Mouse (Mus musculus): ENCODE measurements around the gene Tnr. TPM values are rescaled to one million over a fixed set of nuclear protein-coding genes. Genes with fewer than 3 reads are reported as not detected.

The Tnr gene
- polyA plus RNA-seq, 1 experiment from 2014 or later: 0.01 TPM

GRCm38 (mm10) chr1:159812820-159813411, 289.3 kb downstream of the Tnr start:
- Histone ChIP-seq H3K27me3 (no peaks in the 10 kb centered on the region), H3K36me3 (no peaks in the 10 kb centered on the region), H3K9ac (no peak overlapping the region), H3K4me1 (replicated peaks) (peaks cover 6% of the 10 kb centered on the region; the same call in 1 of the 2 replicates), H3K9me3 (replicated peaks) (no peaks in the 10 kb centered on the region), H3K27ac (no peak overlapping the region), H3K4me3 (replicated peaks) (no peak overlapping the region), H3K4me2 (peak overlapping the region; percentile 13; the same call in 1 of the 2 replicates)
- peak; percentile 26 for DNase-seq
- peak; percentile 73 for ATAC-seq (ENCODE audit: low read depth)
- 5% methylated on average over 8 of the region's 8 CpGs for WGBS (ENCODE audit: insufficient replicate concordance)

- Histone ChIP-seq H3K27ac (no peak overlapping the region), H3K4me3 (replicated peaks) (no peak overlapping the region), H3K9me3 (replicated peaks) (no peaks in the 10 kb centered on the region), H3K9ac (no peak overlapping the region), H3K4me2 (no peak overlapping the region), H3K36me3 (no peaks in the 10 kb centered on the region), H3K27me3 (no peaks in the 10 kb centered on the region), H3K4me1 (replicated peaks) (peaks cover 6% of the 10 kb centered on the region; the same call in 1 of the 2 replicates)
- 16% methylated on average over 3 of the region's 3 CpGs for WGBS (ENCODE audit: insufficient replicate concordance)
- DNase-seq: no peak
- 0 out of 2 replicates have a peak, but pooled peaks have one; percentile 18 for ATAC-seq (ENCODE audit: low read depth)
Observed at GRCm38 (mm10) chr1:159814348-159814747, 290.8 kb downstream of the Tnr start.

- no peaks in the 10 kb centered on the region for H3K27me3 ChIP-seq
- H3K36me3 ChIP-seq: no peaks in the 10 kb centered on the region
- peaks cover 6% of the 10 kb centered on the region; the same call in 1 of the 2 replicates for H3K4me1 ChIP-seq (replicated peaks)
- H3K4me3 ChIP-seq (replicated peaks): no peak overlapping the region
- no peaks in the 10 kb centered on the region for H3K9me3 ChIP-seq (replicated peaks)
- DNase-seq (no peak), ATAC-seq (ENCODE audit: low read depth) (no peak)
- no peak overlapping the region for H3K27ac ChIP-seq
- WGBS (ENCODE audit: insufficient replicate concordance): 50% methylated on average over 8 of the region's 8 CpGs
- H3K9ac ChIP-seq: no peak overlapping the region
- H3K4me2 ChIP-seq: no peak overlapping the region
Observed at GRCm38 (mm10) chr1:159816614-159817371, 293.2 kb downstream of the Tnr start.

GRCm38 (mm10) chr1:159819511-159819910, 295.9 kb downstream of the Tnr start:
- Histone ChIP-seq H3K4me3 (replicated peaks) (no peak overlapping the region), H3K4me1 (replicated peaks) (no peaks in the 10 kb centered on the region), H3K9me3 (replicated peaks) (no peaks in the 10 kb centered on the region), H3K9ac (no peak overlapping the region), H3K27ac (no peak overlapping the region), H3K36me3 (no peaks in the 10 kb centered on the region), H3K4me2 (no peak overlapping the region), H3K27me3 (no peaks in the 10 kb centered on the region)
- ATAC-seq (ENCODE audit: low read depth) (no peak), DNase-seq (no peak)
- WGBS (ENCODE audit: insufficient replicate concordance): 37% methylated on average over 3 of the region's 3 CpGs

GRCm38 (mm10) chr1:159822416-159822815, 298.8 kb downstream of the Tnr start:
- no peaks in the 10 kb centered on the region for H3K4me1 ChIP-seq (replicated peaks)
- 48% methylated on average over 2 of the region's 2 CpGs for WGBS (ENCODE audit: insufficient replicate concordance)

GRCm38 (mm10) chr1:159828531-159828930, 305.0 kb downstream of the Tnr start:
- H3K27ac ChIP-seq: no peak overlapping the region
- H3K4me1 ChIP-seq (replicated peaks): no peaks in the 10 kb centered on the region
- H3K9ac ChIP-seq: no peak overlapping the region
- H3K36me3 ChIP-seq: no peaks in the 10 kb centered on the region
- H3K4me2 ChIP-seq: no peak overlapping the region
- H3K4me3 ChIP-seq (replicated peaks): no peak overlapping the region
- ATAC-seq (ENCODE audit: low read depth) (no peak), DNase-seq (no peak)
- no peaks in the 10 kb centered on the region for H3K27me3 ChIP-seq
- no peaks in the 10 kb centered on the region for H3K9me3 ChIP-seq (replicated peaks)
- 79% methylated on average over 2 of the region's 2 CpGs for WGBS (ENCODE audit: insufficient replicate concordance)

More at GRCm38 (mm10) chr1:159822416-159822815, 298.8 kb downstream of the Tnr start:
- no peaks in the 10 kb centered on the region for H3K36me3 ChIP-seq
- H3K27ac ChIP-seq: no peak overlapping the region
- H3K9ac ChIP-seq: no peak overlapping the region
- H3K4me2 ChIP-seq: no peak overlapping the region
- ATAC-seq (ENCODE audit: low read depth): no peak
- no peak overlapping the region for H3K4me3 ChIP-seq (replicated peaks)
- H3K9me3 ChIP-seq (replicated peaks): no peaks in the 10 kb centered on the region
- no peaks in the 10 kb centered on the region for H3K27me3 ChIP-seq
- DNase-seq: no peak

- ATAC-seq (ENCODE audit: low read depth) (no peak), DNase-seq (no peak)
- Histone ChIP-seq H3K27me3 (no peaks in the 10 kb centered on the region), H3K9ac (no peak overlapping the region), H3K4me2 (no peak overlapping the region), H3K9me3 (replicated peaks) (no peaks in the 10 kb centered on the region), H3K36me3 (no peaks in the 10 kb centered on the region), H3K4me1 (replicated peaks) (no peaks in the 10 kb centered on the region), H3K4me3 (replicated peaks) (no peak overlapping the region), H3K27ac (no peak overlapping the region)
- WGBS (ENCODE audit: insufficient replicate concordance): 52% methylated on average over 2 of the region's 2 CpGs
Observed at GRCm38 (mm10) chr1:159833165-159833564, 309.6 kb downstream of the Tnr start.

- Histone ChIP-seq H3K4me3 (replicated peaks) (no peak overlapping the region), H3K9ac (no peak overlapping the region), H3K27me3 (no peaks in the 10 kb centered on the region), H3K9me3 (replicated peaks) (no peaks in the 10 kb centered on the region), H3K27ac (no peak overlapping the region), H3K36me3 (no peaks in the 10 kb centered on the region), H3K4me1 (replicated peaks) (no peaks in the 10 kb centered on the region), H3K4me2 (no peak overlapping the region)
- ATAC-seq (ENCODE audit: low read depth) (no peak), DNase-seq (no peak)
- WGBS (ENCODE audit: insufficient replicate concordance): 39% methylated on average over 4 of the region's 4 CpGs
Observed at GRCm38 (mm10) chr1:159833646-159834338, 310.2 kb downstream of the Tnr start.

- ATAC-seq (ENCODE audit: low read depth) (no peak), DNase-seq (no peak)
- no peaks in the 10 kb centered on the region for H3K4me1 ChIP-seq (replicated peaks)
- H3K27me3 ChIP-seq: no peaks in the 10 kb centered on the region
- H3K27ac ChIP-seq: no peak overlapping the region
- no peak overlapping the region for H3K9ac ChIP-seq
- H3K4me3 ChIP-seq (replicated peaks): no peak overlapping the region
- no peaks in the 10 kb centered on the region for H3K36me3 ChIP-seq
- WGBS (ENCODE audit: insufficient replicate concordance): 17% methylated on average over 4 of the region's 4 CpGs
- H3K9me3 ChIP-seq (replicated peaks): no peaks in the 10 kb centered on the region
- H3K4me2 ChIP-seq: no peak overlapping the region
Observed at GRCm38 (mm10) chr1:159835126-159835525, 311.6 kb downstream of the Tnr start.

GRCm38 (mm10) chr1:159840337-159840736, 316.8 kb downstream of the Tnr start:
- no peak for DNase-seq
- ATAC-seq (ENCODE audit: low read depth): no peak
- Histone ChIP-seq H3K27ac (no peak overlapping the region), H3K4me2 (no peak overlapping the region), H3K27me3 (no peaks in the 10 kb centered on the region), H3K4me3 (replicated peaks) (no peak overlapping the region), H3K36me3 (no peaks in the 10 kb centered on the region), H3K9me3 (replicated peaks) (no peaks in the 10 kb centered on the region; the same call in 1 of the 2 replicates), H3K9ac (no peak overlapping the region), H3K4me1 (replicated peaks) (no peaks in the 10 kb centered on the region)
- WGBS (ENCODE audit: insufficient replicate concordance): 37% methylated on average over 2 of the region's 2 CpGs

GRCm38 (mm10) chr1:159842876-159843275, 319.3 kb downstream of the Tnr start:
- no peak overlapping the region for H3K4me2 ChIP-seq
- H3K27me3 ChIP-seq: no peaks in the 10 kb centered on the region
- no peak overlapping the region for H3K27ac ChIP-seq
- no peaks in the 10 kb centered on the region for H3K36me3 ChIP-seq
- no peaks in the 10 kb centered on the region; the same call in 1 of the 2 replicates for H3K9me3 ChIP-seq (replicated peaks)
- DNase-seq (no peak), ATAC-seq (ENCODE audit: low read depth) (no peak)
- WGBS (ENCODE audit: insufficient replicate concordance): 40% methylated on average over 5 of the region's 5 CpGs
- H3K4me1 ChIP-seq (replicated peaks): no peaks in the 10 kb centered on the region
- no peak overlapping the region for H3K4me3 ChIP-seq (replicated peaks)
- H3K9ac ChIP-seq: no peak overlapping the region

All from liver, embryonic 13.5 days (tissue).